ENCODE assay signal across 8 mouse cellular contexts in the genomic region with DNA sequence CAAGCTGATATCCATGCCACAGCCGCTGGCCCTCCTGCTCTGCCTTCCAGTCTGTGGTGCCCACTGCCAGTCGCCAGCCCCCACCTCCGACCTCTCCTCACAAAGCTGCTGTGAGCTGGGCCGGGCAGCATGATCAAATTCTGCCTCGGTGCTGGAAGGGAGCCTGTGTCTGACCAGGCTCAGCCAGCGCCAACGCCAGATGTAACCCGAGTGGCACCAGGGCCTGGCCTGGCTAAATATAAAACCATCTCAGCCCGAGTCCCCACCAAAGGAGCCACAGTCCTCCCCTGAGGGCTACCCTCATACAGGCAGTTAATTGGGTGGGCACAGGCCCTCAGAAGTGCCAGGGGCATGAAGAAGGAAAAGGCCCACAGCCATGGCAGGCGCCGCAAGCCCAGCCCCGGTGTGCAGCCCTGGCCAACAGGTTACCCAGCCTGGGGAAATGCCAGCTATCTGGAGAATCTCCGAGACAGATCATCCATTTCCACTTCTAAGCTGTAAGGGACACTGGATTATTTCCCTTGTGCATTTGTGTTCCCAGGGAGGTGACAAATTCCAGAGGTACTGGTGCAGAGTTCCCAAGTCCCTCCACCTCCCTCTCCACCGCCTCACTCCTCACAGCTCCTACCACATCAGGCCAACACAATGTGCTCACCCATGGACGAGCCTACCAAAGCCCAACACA. TPM values are rescaled to one million over a fixed set of nuclear protein-coding genes. Genes with fewer than 3 reads are reported as not detected.
A peak's percentile ranks its signal among the peaks of the same experiment; 100 is the strongest.
DNase-seq lines count a peak whose midpoint lies in the region; ATAC-seq and TF ChIP-seq lines count a peak whose summit lies in the region.

No protein-coding gene starts in this region.

- peak overlapping the region; percentile 96 for H3K27ac ChIP-seq in lung, embryonic 15.5 days
- no peak overlapping the region for H3K27ac ChIP-seq in lung, postnatal 0 days (ENCODE audit: low read length)
- no peak overlapping the region for H3K27ac ChIP-seq in midbrain, embryonic 15.5 days

- H3K9me3 ChIP-seq in lung, embryonic 15.5 days: no peaks in the 10 kb centered on the region
- no peaks in the 10 kb centered on the region for H3K9me3 ChIP-seq in lung, postnatal 0 days (ENCODE audit: low read length)
- H3K9me3 ChIP-seq in midbrain, embryonic 15.5 days: no peaks in the 10 kb centered on the region

- 70% methylated on average over 15 of the region's 15 CpGs for WGBS in lung, embryonic 15.5 days
- WGBS in lung, postnatal 0 days: 69% methylated on average over 15 of the region's 15 CpGs
- 92% methylated on average over 15 of the region's 15 CpGs for WGBS in midbrain, embryonic 15.5 days

- TF ChIP-seq EP300 in lung, postnatal 0 days (IDR thresholded peaks at IDR 0.05): no peak

- H3K4me2 ChIP-seq in lung, embryonic 15.5 days: no peak overlapping the region
- no peak overlapping the region for H3K4me2 ChIP-seq in lung, postnatal 0 days (replicated peaks; ENCODE audit: low read depth, low read length)
- no peak overlapping the region for H3K4me2 ChIP-seq in midbrain, embryonic 15.5 days

- H3K4me1 ChIP-seq in lung, embryonic 15.5 days: peaks cover 48% of the 10 kb centered on the region
- peaks cover 12% of the 10 kb centered on the region; the same call in 1 of the 2 replicates for H3K4me1 ChIP-seq in lung, postnatal 0 days (ENCODE audit: insufficient read depth, low read depth, low read length)
- peaks cover 46% of the 10 kb centered on the region for H3K4me1 ChIP-seq in midbrain, embryonic 15.5 days

- H3K27me3 ChIP-seq in lung, embryonic 15.5 days: no peaks in the 10 kb centered on the region
- H3K27me3 ChIP-seq in lung, postnatal 0 days (replicated peaks; ENCODE audit: insufficient read depth, low read length): no peaks in the 10 kb centered on the region
- H3K27me3 ChIP-seq in midbrain, embryonic 15.5 days (replicated peaks): no peaks in the 10 kb centered on the region

- H3K4me3 ChIP-seq in lung, embryonic 15.5 days: no peak overlapping the region
- no peak overlapping the region for H3K4me3 ChIP-seq in lung, postnatal 0 days (ENCODE audit: low read depth, low read length)
- no peak overlapping the region for H3K4me3 ChIP-seq in midbrain, embryonic 15.5 days

- no peak overlapping the region for H3K9ac ChIP-seq in lung, embryonic 15.5 days
- H3K9ac ChIP-seq in lung, postnatal 0 days (replicated peaks; ENCODE audit: low read depth): no peak overlapping the region
- H3K9ac ChIP-seq in midbrain, embryonic 15.5 days: no peak overlapping the region

- peaks cover 31% of the 10 kb centered on the region for H3K36me3 ChIP-seq in lung, embryonic 15.5 days
- peaks cover 7% of the 10 kb centered on the region; the same call in 1 of the 2 replicates for H3K36me3 ChIP-seq in lung, postnatal 0 days (ENCODE audit: insufficient read depth, low read length)
- H3K36me3 ChIP-seq in midbrain, embryonic 15.5 days (replicated peaks): peaks cover 21% of the 10 kb centered on the region

- ATAC-seq in frontal cortex, adult (ENCODE audit: low TSS enrichment): no peak
- no peak for ATAC-seq in lung, embryonic 15.5 days (ENCODE audit: borderline replicate concordance, extremely low read depth, low FRiP score, low TSS enrichment)
- no peak for ATAC-seq in lung, postnatal 0 days
- ATAC-seq in midbrain, embryonic 15.5 days (replicated peaks): no peak

- DNase-seq in frontal cortex, adult 2 months (ENCODE audit: extremely low spot score in 1 of 2, low spot score in 1 of 2): peak; percentile 0 to 1
- DNase-seq in lung, postnatal 0 days (ENCODE audit: low spot score): no peak
- peak; percentile 7 to 18 for DNase-seq in frontal cortex, postnatal 10 days (ENCODE audit: low spot score in 2 of 2)
- peak; percentile 19 for DNase-seq in layer of hippocampus, adult 9-11 months
- DNase-seq in natural killer cell, adult 2 months (ENCODE audit: low spot score in 2 of 2): no peak

- TF ChIP-seq CTCF in lung, postnatal 0 days (IDR thresholded peaks at IDR 0.05): no peak

RNA-seq across cellular contexts. Expression of a gene that starts 8.3 kb away (rescaled TPM):
- polyA plus RNA-seq in frontal cortex, adult 2 months (2012; rRNA removed): 324 and 374 TPM in 2 replicates
- 316 and 363 TPM in 2 replicates for polyA plus RNA-seq in lung, embryonic 15.5 days (2015; fragmentation: Nextera tagmentation; extraction: Ambion mirVana)
- polyA plus RNA-seq in lung, postnatal 0 days (2015; fragmentation: Nextera tagmentation; extraction: Ambion mirVana): 258 and 286 TPM in 2 replicates
- polyA plus RNA-seq in midbrain, embryonic 15.5 days (2015; fragmentation: Nextera tagmentation; extraction: Ambion mirVana): 336 and 348 TPM in 2 replicates

RNA-seq across cellular contexts. Expression of a gene that starts 33.0 kb away (rescaled TPM):
- polyA plus RNA-seq in frontal cortex, adult 2 months (2012; rRNA removed): 779 and 879 TPM in 2 replicates
- 533 and 536 TPM in 2 replicates for polyA plus RNA-seq in lung, embryonic 15.5 days (2015; fragmentation: Nextera tagmentation; extraction: Ambion mirVana)
- 273 and 293 TPM in 2 replicates for polyA plus RNA-seq in lung, postnatal 0 days (2015; fragmentation: Nextera tagmentation; extraction: Ambion mirVana)
- polyA plus RNA-seq in midbrain, embryonic 15.5 days (2015; fragmentation: Nextera tagmentation; extraction: Ambion mirVana): 1,118 and 1,124 TPM in 2 replicates

RNA-seq across cellular contexts. Expression of a gene that starts 33.2 kb away (rescaled TPM):
- polyA plus RNA-seq in frontal cortex, adult 2 months (2012; rRNA removed): 37.9 TPM in 2 replicates
- polyA plus RNA-seq in lung, embryonic 15.5 days (2015; fragmentation: Nextera tagmentation; extraction: Ambion mirVana): 63.8 and 67.4 TPM in 2 replicates
- polyA plus RNA-seq in lung, postnatal 0 days (2015; fragmentation: Nextera tagmentation; extraction: Ambion mirVana): 34.3 and 43.6 TPM in 2 replicates
- 65.2 and 65.5 TPM in 2 replicates for polyA plus RNA-seq in midbrain, embryonic 15.5 days (2015; fragmentation: Nextera tagmentation; extraction: Ambion mirVana)

RNA-seq across cellular contexts. Expression of a gene that starts 39.2 kb away (rescaled TPM):
- not detected in 2 replicates for polyA plus RNA-seq in frontal cortex, adult 2 months (2012; rRNA removed)
- polyA plus RNA-seq in lung, embryonic 15.5 days (2015; fragmentation: Nextera tagmentation; extraction: Ambion mirVana): not detected in 2 replicates
- polyA plus RNA-seq in lung, postnatal 0 days (2015; fragmentation: Nextera tagmentation; extraction: Ambion mirVana): not detected in 2 replicates
- polyA plus RNA-seq in midbrain, embryonic 15.5 days (2015; fragmentation: Nextera tagmentation; extraction: Ambion mirVana): not detected in 2 replicates

Comparison
In these comparisons a context has a peak if more than half of its experiments do, and no peak if none do; other contexts are left out.
1. DNase-seq: peak in frontal cortex, adult 2 months (2 of 2), frontal cortex, postnatal 10 days (2 of 2) and layer of hippocampus, adult 9-11 months (single experiment); none in lung, postnatal 0 days (single experiment) and natural killer cell, adult 2 months (0 of 2).